Mouse (Mus musculus): Measurements from ENCODE around the gene Fam83e. TPM values are rescaled to one million over a fixed set of nuclear protein-coding genes. Genes with fewer than 3 reads are reported as not detected.

Fam83e gene
- total and polyA plus RNA-seq, 3 experiments: 0.43 to 1.0 TPM; not detected in 1

DNA sequence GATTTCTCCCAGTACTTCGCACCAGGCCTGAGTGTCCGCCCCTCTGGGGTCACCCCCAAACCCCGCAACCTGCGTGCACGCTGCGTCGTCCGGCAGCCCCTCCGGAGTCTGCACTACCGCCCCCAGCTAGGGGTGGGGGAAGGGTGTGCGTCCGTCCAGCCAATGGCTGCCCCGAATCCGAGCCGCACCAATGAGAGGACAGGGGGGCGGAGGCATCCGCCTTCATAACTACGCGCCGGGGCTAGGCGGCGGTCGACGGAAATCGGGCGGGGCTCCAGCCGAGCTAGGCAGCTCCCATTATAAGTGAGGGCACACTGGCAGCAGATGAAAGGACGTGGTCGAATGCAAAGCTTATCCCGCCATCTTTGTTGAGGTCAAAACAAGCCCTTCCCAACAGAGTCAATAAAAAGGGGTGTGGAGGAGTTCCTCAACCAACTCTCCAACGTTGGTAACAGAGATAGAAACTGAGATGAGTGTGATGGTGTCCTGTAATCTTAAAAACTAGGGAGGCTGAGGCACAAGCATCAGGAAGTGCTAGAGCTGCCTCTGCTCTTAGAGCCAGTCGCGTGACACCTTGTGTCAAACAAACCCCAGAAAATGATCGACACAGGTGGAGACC lies 5.8 kb upstream of the Fam83e start, which contains the start of gene Rpl18 (continued):
- TF ChIP-seq MXI1 (IDR thresholded peaks at IDR 0.05; ENCODE audit: low read depth, low read length) (peak; percentile 73), MAFK (IDR thresholded peaks at IDR 0.05; ENCODE audit: borderline replicate concordance, low read depth, low read length) (no peak), MAX (IDR thresholded peaks at IDR 0.05; ENCODE audit: low read length) (peak; percentile 42; the same call in 1 of the 2 replicates)

GRCm38 (mm10) chr7:45715741-45716459 lies 5.1 kb upstream of the Fam83e start:
- Histone ChIP-seq H3K9me3 (replicated peaks; ENCODE audit: insufficient read depth, low read length) (no peaks in the 10 kb centered on the region), H3K27ac (ENCODE audit: control insufficient read depth, low read depth, low read length) (peak overlapping the region; percentile 96), H3K4me1 (ENCODE audit: control insufficient read depth in 1 of 2, insufficient read depth in 2 of 2, low read length in 2 of 2) (peaks cover 0 to 5% of the 10 kb centered on the region in 2 experiments; a peak in 1 of 4 replicates), H3K36me3 (ENCODE audit: control insufficient read depth in 1 of 2, insufficient read depth in 2 of 2, low read length in 2 of 2) (peaks cover 2% of the 10 kb centered on the region in 2 experiments; a peak in 3 of 4 replicates), H3K79me2 (ENCODE audit: control insufficient read depth, insufficient read depth, low read length, poor library complexity) (peaks cover 48% of the 10 kb centered on the region), H3K4me3 (ENCODE audit: control insufficient read depth in 1 of 2, insufficient read depth in 1 of 2, low read depth in 2 of 2, low read length in 2 of 2) (peak overlapping the region; percentile 69 to 71), H3K9ac (ENCODE audit: control insufficient read depth, low read depth, low read length, poor library complexity, severe bottlenecking) (peak overlapping the region; percentile 99), H3K27me3 (ENCODE audit: control insufficient read depth in 1 of 2, insufficient read depth in 2 of 2, low read length in 2 of 2) (no peaks in the 10 kb centered on the region)
- TF ChIP-seq SMC3 (IDR thresholded peaks at IDR 0.05; ENCODE audit: low read depth, low read length): no peak
- TF ChIP-seq MAX (IDR thresholded peaks at IDR 0.05; ENCODE audit: low read length): 0 out of 2 replicates have a peak, but pooled peaks have one; percentile 19
- peak; percentile 56 for DNase-seq (ENCODE audit: low read depth, low spot score)

- TF ChIP-seq BHLHE40 (IDR thresholded peaks at IDR 0.05; ENCODE audit: borderline replicate concordance, low read depth, low read length) (no peak), MAFK (IDR thresholded peaks at IDR 0.05; ENCODE audit: borderline replicate concordance, low read depth, low read length) (no peak), MAZ (IDR thresholded peaks at IDR 0.05; ENCODE audit: low read depth, low read length) (no peak), RAD21 (IDR thresholded peaks at IDR 0.05; ENCODE audit: low read depth, low read length) (no peak), SMC3 (IDR thresholded peaks at IDR 0.05; ENCODE audit: low read depth, low read length) (no peak), ETS1 (IDR thresholded peaks at IDR 0.05; ENCODE audit: low read depth, low read length) (no peak), MAX (IDR thresholded peaks at IDR 0.05; ENCODE audit: low read length) (no peak), SIN3A (IDR thresholded peaks at IDR 0.05; ENCODE audit: low read length) (no peak), MXI1 (IDR thresholded peaks at IDR 0.05; ENCODE audit: low read depth, low read length) (no peak), POLR2AphosphoS5 (IDR thresholded peaks at IDR 0.05; ENCODE audit: borderline replicate concordance, low read depth, low read length) (no peak), ZNF384 (IDR thresholded peaks at IDR 0.05; ENCODE audit: low read depth, low read length) (no peak), KAT2A (conservative IDR thresholded peaks at IDR 0.05; ENCODE audit: low read depth, low read length) (no peak), POLR2AphosphoS2 (IDR thresholded peaks at IDR 0.05; ENCODE audit: low read length) (no peak; the same call in 1 of the 2 replicates), MEF2A (IDR thresholded peaks at IDR 0.05; ENCODE audit: extremely low read depth, insufficient replicate concordance, low read depth, low read length, poor library complexity, severe bottlenecking) (no peak), TCF12 (IDR thresholded peaks at IDR 0.05; ENCODE audit: low read depth, low read length) (no peak), CTCF (IDR thresholded peaks at IDR 0.05 in 2 of 3, conservative IDR thresholded peaks at IDR 0.05 in 1 of 3; ENCODE audit: control insufficient read depth in 1 of 3, insufficient read depth in 1 of 3, low read depth in 2 of 3, low read length in 3 of 3, poor library complexity in 1 of 3, severe bottlenecking in 1 of 3) (no peak)
- H3K27me3 ChIP-seq (ENCODE audit: control insufficient read depth in 1 of 2, insufficient read depth in 2 of 2, low read length in 2 of 2): no peaks in the 10 kb centered on the region
- no peaks in the 10 kb centered on the region for H3K9me3 ChIP-seq (replicated peaks; ENCODE audit: insufficient read depth, low read length)
- H3K4me3 ChIP-seq (ENCODE audit: control insufficient read depth in 1 of 2, insufficient read depth in 1 of 2, low read depth in 2 of 2, low read length in 2 of 2): peak overlapping the region; percentile 69 to 71
- peaks cover 48% of the 10 kb centered on the region for H3K79me2 ChIP-seq (ENCODE audit: control insufficient read depth, insufficient read depth, low read length, poor library complexity)
- peaks cover 0 to 5% of the 10 kb centered on the region in 2 experiments; a peak in 1 of 4 replicates for H3K4me1 ChIP-seq (ENCODE audit: control insufficient read depth in 1 of 2, insufficient read depth in 2 of 2, low read length in 2 of 2)
- no peak for DNase-seq (ENCODE audit: low read depth, low spot score)
- peak overlapping the region; percentile 96 for H3K27ac ChIP-seq (ENCODE audit: control insufficient read depth, low read depth, low read length)
- peak overlapping the region; percentile 99 for H3K9ac ChIP-seq (ENCODE audit: control insufficient read depth, low read depth, low read length, poor library complexity, severe bottlenecking)
- H3K36me3 ChIP-seq (ENCODE audit: control insufficient read depth in 1 of 2, insufficient read depth in 2 of 2, low read length in 2 of 2): peaks cover 2% of the 10 kb centered on the region in 2 experiments; a peak in 3 of 4 replicates
Observed at GRCm38 (mm10) chr7:45716460-45716857, 4.6 kb upstream of the Fam83e start.

Data from MEL (cell line).